Mouse (Mus musculus) T-cell, adult 2 months (primary cell): Measurements from ENCODE around the gene Prrt1.

ENCODE experiments used
- DNase-seq: peaks from one replicate; pipeline ENCODE4 v3.0.0; 2022; ENCODE audit warnings: low spot score

Gene Prrt1

GRCm38 (mm10) chr17:34650781-34651180, 21.4 kb downstream of the Prrt1 start:
- no peak for DNase-seq

- peak; percentile 31 for DNase-seq
These were observed 22.3 kb downstream of the Prrt1 start for GRCm38 (mm10) chr17:34651507-34652221.

DNA sequence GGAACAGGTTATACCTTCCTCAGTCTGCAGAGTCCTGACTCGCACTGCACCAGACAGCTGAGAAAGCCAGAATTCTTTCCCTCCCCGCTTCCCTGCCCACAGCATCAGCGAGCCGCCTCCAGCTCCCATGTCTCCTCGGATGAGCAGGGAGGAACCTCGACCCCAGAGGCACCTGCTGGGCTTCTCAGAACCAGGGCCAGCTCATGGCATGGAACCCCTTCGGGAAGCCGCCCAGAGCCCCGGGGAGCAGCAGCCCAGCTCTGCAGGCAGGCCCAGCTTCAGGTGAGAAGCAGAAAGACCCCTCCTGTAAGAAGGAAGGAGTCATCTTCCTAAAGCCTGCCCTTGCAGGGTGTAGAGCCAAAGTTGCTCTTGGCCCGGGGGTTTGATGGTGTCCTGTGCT, 23.2 kb downstream of the Prrt1 start:
- DNase-seq: no peak

DNA sequence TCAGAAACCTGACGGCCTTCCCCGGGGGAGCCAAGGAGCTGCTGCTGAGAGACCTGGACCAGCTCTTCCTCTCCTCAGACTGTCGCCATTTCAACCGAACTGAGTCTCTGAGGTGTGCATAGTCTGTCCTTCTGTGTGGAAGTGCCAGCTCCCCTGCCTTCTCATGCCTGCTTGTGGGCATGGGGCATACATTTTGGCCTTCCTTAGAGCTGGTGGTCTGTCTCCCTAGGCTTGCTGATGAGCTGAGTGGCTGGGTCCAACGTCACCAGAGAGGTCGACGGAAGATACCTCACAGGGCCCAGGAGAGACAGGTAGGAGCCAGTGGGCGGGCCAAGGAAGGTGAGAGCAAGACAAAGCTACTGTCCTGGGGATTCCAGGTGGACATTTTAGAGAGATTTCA, 23.7 kb downstream of the Prrt1 start:
- no peak for DNase-seq

- DNase-seq: peak; percentile 43
These were observed 24.5 kb downstream of the Prrt1 start for GRCm38 (mm10) chr17:34653746-34654285.

- DNase-seq: no peak
These were observed 25.1 kb downstream of the Prrt1 start for GRCm38 (mm10) chr17:34654392-34654791.

- no peak for DNase-seq
These were observed 25.8 kb downstream of the Prrt1 start for GRCm38 (mm10) chr17:34655160-34655559.

GRCm38 (mm10) chr17:34655581-34655991, 26.3 kb downstream of the Prrt1 start:
- DNase-seq: no peak

DNA sequence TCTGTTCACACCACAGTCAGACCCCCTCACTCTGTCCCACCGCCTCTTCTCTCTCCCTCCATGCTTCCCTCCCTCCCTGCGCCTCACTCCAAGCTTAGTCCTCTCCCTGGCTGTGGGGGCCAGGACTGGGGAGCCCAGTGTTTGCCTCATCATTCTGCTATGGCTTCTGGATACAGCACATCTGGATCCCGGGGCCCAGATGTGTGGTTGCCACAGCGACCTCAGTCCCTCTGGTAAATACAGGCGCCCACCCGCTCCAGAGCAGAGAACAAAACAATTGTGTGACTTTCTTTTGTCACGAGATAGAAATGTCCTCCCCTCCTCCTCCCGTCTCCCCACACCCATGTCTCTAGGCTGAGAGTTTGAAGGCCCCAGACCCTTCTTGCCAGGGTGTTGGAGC, 27.3 kb downstream of the Prrt1 start:
- DNase-seq: no peak

- no peak for DNase-seq
These were observed 27.9 kb downstream of the Prrt1 start for GRCm38 (mm10) chr17:34657271-34657670.

- no peak for DNase-seq
These were observed 28.8 kb downstream of the Prrt1 start for GRCm38 (mm10) chr17:34658145-34658544.

DNA sequence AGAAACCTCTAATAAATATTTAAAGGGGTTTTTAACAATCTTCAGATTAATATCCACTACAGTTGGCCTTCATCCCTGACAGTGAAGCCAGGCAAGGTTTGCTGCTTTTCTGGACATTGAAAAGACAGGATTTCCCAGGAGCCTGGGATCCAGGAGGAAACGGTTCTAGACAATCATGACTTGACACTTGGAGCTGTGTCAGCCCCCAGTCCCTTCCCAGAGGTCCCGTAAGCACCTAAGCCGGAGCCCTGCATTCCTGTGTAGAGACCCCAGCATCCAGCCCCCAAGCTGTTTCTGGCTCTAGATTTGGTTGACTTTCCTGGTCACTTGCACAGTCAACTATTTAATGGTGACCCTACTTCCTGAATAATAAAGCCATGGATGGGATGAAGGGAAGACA, 29.3 kb downstream of the Prrt1 start:
- DNase-seq: no peak

- DNase-seq: no peak
These were observed 30.0 kb downstream of the Prrt1 start for GRCm38 (mm10) chr17:34659181-34659896.

DNA sequence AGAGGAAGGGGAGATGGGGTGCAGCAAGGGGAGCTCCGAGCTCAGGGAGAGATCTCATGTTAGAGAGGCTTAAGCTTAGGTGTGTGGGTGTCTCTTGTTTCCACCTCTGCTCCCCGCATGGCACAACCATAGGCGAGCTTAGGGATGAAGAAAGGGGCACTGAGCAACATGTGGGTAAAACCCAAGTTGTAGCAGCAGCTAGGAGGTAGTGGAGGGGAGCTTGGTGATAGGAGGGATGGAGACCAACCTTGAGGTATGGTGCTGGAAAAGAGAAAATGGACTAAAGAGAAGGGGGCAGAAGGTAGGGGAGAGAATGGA, 30.5 kb downstream of the Prrt1 start:
- no peak for DNase-seq

- no peak for DNase-seq
These were observed 31.0 kb downstream of the Prrt1 start for GRCm38 (mm10) chr17:34660259-34660820.

DNA sequence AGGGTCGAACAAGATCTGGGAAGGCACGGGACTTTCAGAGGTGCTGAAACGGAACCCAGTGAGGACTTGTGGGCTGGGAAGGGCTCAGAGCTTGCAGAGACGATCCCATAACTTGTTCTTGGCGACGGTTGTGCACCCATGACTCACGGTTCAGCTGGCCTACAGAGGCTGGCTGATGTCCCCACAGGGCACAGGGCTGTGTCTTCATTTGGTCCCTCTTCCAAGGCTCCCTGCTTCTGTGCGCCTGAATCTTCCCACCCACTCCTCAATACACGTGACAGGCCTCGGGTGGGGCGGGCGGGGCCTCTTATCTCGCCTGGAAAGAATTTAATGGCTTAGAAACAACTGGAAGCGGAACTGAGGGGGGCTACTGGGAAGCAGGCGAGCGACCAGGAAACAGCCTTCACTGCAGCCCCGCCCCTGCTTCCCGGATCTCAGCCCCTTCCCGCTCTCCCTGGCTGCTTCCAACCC, 31.8 kb downstream of the Prrt1 start:
- no peak for DNase-seq

GRCm38 (mm10) chr17:34662468-34662867, 33.1 kb downstream of the Prrt1 start:
- DNase-seq: no peak

- no peak for DNase-seq
These were observed 33.6 kb downstream of the Prrt1 start for GRCm38 (mm10) chr17:34662978-34663377.

- no peak for DNase-seq
These were observed 34.2 kb downstream of the Prrt1 start for GRCm38 (mm10) chr17:34663558-34663957.

- no peak for DNase-seq
These were observed 35.1 kb downstream of the Prrt1 start for GRCm38 (mm10) chr17:34664472-34664871.

DNA sequence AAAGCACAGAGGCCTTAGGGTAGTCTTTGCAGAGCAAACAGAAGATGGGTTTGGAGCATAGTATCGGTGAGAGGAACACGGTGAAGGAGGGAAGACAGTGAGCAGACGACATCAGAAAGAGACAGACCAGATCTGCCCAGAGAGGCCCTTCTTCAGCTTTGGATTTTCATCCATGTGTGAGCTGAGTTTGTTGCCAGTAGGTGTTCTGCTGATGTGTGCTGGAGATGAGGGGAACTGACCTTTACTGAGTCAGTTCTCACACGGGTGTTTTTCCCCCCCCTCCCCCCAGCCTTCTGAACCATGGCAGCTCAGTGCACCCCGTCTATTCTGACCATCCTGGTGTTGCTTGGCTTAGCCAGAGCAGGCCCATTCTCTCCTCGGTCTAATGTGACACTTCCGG, 40.9 kb downstream of the Prrt1 start, which contains the start of gene Tnxb:
Gene Tnxb (plus strand): TSS at position 301 of the 400 bp plus-strand sequence.
- DNase-seq: no peak

- DNase-seq: no peak
These were observed 42.1 kb downstream of the Prrt1 start for GRCm38 (mm10) chr17:34671151-34672066.
